Mouse (Mus musculus) forebrain, embryonic 11.5 days (tissue): Measurements from ENCODE around the gene Platr17. TPM values are rescaled to one million over a fixed set of nuclear protein-coding genes. Genes with fewer than 3 reads are reported as not detected.

ENCODE experiments used
- ATAC-seq: fragments of 200-750 bp; cut with Nextera tagmentation; replicated peaks from 2 replicates; pipeline ENCODE4 v1.8.0; 2017; ENCODE audit warnings: moderate TSS enrichment; ENCODE audit not compliant: low FRiP score
- DNase-seq: peaks from one replicate; pipeline ENCODE4 v3.0.0-alpha.2; 2017; ENCODE audit warnings: low spot score
- H3K27ac ChIP-seq: fragments of 300-500 bp; sonication (generic); 2 replicates; pipeline ENCODE4 v1.5.1; 2014; ENCODE audit warnings: low read depth, low read length
- H3K27me3 ChIP-seq: fragments of 300-500 bp; sonication (generic); 2 replicates; pipeline ENCODE4 v1.6.1; 2014; ENCODE audit warnings: mild to moderate bottlenecking, low read length, mixed read lengths; ENCODE audit not compliant: control insufficient read depth, insufficient read depth
- H3K36me3 ChIP-seq: fragments of 300-500 bp; sonication (generic); 2 replicates; pipeline ENCODE4 v1.6.1; 2014; ENCODE audit warnings: mild to moderate bottlenecking, low read length, moderate library complexity, mixed read lengths; ENCODE audit not compliant: control insufficient read depth, insufficient read depth
- H3K4me1 ChIP-seq: fragments of 300-500 bp; sonication (generic); replicated peaks from 2 replicates; pipeline ENCODE4 v1.6.1; 2014; ENCODE audit warnings: low read length, mixed read lengths; ENCODE audit not compliant: control insufficient read depth, insufficient read depth
- H3K4me2 ChIP-seq: fragments of 300-500 bp; sonication (generic); 2 replicates; pipeline ENCODE4 v1.6.1; 2014; ENCODE audit warnings: low read depth, mild to moderate bottlenecking, low read length, moderate library complexity, mixed read lengths; ENCODE audit not compliant: severe bottlenecking
- H3K4me3 ChIP-seq: fragments of 300-500 bp; sonication (generic); 2 replicates; pipeline ENCODE4 v1.5.1; 2014; ENCODE audit warnings: low read depth, low read length
- H3K9ac ChIP-seq: fragments of 300-500 bp; sonication (generic); 2 replicates; pipeline ENCODE4 v1.6.1; 2014; ENCODE audit warnings: low read length
- H3K9me3 ChIP-seq: fragments of 300-500 bp; sonication (generic); 2 replicates; pipeline ENCODE4 v1.6.1; 2016; ENCODE audit warnings: low read length, mixed read lengths; ENCODE audit not compliant: control insufficient read depth
- WGBS: fragments of 180-500 bp; shearing (Covaris S2); extraction: QIAGEN DNeasy Blood & Tissue Kit; methylation state at CpG from one replicate; pipeline ENCODE4 v1.1.7; 2014; 5-methylcytosine and 5-hydroxymethylcytosine counted together
- polyA plus RNA-seq: library from polyadenylated mRNA; unstranded; fragments of >200 nt; fragmentation: Nextera tagmentation; extraction: Ambion mirVana; gene quantifications from 2 replicates; pipeline ENCODE4 v1.2.1, GENCODE M21; 2014

The Platr17 gene
- polyA plus RNA-seq, 1 experiment from 2014 or later: 0.24 TPM

- H3K4me3 ChIP-seq: peak overlapping the region; percentile 83
- H3K9me3 ChIP-seq: no peaks in the 10 kb centered on the region
- peak overlapping the region; percentile 84 for H3K9ac ChIP-seq
- H3K4me2 ChIP-seq: peak overlapping the region; percentile 100
- ATAC-seq (peak; percentile 28; the same call in 1 of the 2 replicates), DNase-seq (no peak)
- under 1% methylated on average over 42 of the region's 45 CpGs for WGBS
- no peaks in the 10 kb centered on the region for H3K27me3 ChIP-seq
- H3K4me1 ChIP-seq: peaks cover 13% of the 10 kb centered on the region; the same call in 1 of the 2 replicates
- no peaks in the 10 kb centered on the region for H3K36me3 ChIP-seq
- peak overlapping the region; percentile 94 for H3K27ac ChIP-seq
Measured at GRCm38 (mm10) chr17:33930280-33931158, 25.6 kb downstream of the Platr17 start.

DNA sequence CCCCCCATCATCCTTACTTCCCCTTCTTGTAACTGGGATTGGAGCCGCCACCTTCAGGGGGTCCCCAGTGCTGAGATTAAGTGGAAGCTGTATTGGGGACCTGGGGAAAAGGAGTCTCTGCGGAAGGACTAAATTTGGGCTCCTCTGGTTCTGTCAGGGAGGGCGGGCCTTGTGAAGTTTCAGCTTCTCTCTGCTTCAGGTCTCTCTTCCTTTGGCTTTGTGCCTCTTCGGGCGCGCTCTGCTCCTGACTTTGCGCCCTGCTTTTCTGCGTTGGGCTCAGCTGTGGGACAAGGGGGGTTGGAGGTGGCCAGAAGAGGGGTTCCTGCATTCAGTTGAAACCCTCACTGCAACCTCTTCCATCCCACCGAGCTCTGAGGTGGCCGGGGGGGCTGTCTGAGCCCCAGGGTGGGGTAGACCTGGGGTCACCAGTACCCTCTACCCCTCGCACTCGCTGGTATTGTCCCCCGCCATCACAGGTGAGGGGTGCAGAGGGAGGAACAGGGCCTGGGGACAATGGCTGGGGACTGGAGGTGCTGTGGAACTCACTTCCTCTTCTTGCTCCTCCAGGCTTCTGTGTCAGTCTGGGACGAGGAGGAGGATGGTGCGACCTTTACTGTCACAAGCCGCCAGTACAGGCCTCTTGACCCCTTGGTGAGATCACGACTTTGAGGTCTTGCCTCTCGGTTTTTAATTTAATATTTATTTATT is 26.4 kb downstream of the Platr17 start:
- Histone ChIP-seq H3K9me3 (no peaks in the 10 kb centered on the region), H3K36me3 (no peaks in the 10 kb centered on the region), H3K4me3 (peak overlapping the region; percentile 83), H3K4me2 (peak overlapping the region; percentile 100), H3K27me3 (no peaks in the 10 kb centered on the region), H3K4me1 (peaks cover 13% of the 10 kb centered on the region; the same call in 1 of the 2 replicates), H3K9ac (peak overlapping the region; percentile 84; the same call in 1 of the 2 replicates), H3K27ac (no peak overlapping the region)
- ATAC-seq: no peak
- DNase-seq: no peak
- WGBS: 29% methylated on average over 18 of the region's 18 CpGs

- H3K4me2 ChIP-seq: no peak overlapping the region
- 92% methylated on average over 11 of the region's 11 CpGs for WGBS
- no peak for DNase-seq
- no peak overlapping the region for H3K27ac ChIP-seq
- no peak for ATAC-seq
- H3K4me3 ChIP-seq: no peak overlapping the region
- H3K36me3 ChIP-seq: no peaks in the 10 kb centered on the region
- H3K4me1 ChIP-seq: peaks cover 13% of the 10 kb centered on the region; the same call in 1 of the 2 replicates
- H3K9me3 ChIP-seq: no peaks in the 10 kb centered on the region
- no peak overlapping the region for H3K9ac ChIP-seq
- no peaks in the 10 kb centered on the region for H3K27me3 ChIP-seq
Measured at GRCm38 (mm10) chr17:33931947-33932346, 27.0 kb downstream of the Platr17 start.

- Histone ChIP-seq H3K27ac (no peak overlapping the region), H3K36me3 (no peaks in the 10 kb centered on the region), H3K9me3 (no peaks in the 10 kb centered on the region), H3K4me1 (peaks cover 13% of the 10 kb centered on the region; the same call in 1 of the 2 replicates), H3K4me3 (no peak overlapping the region), H3K4me2 (no peak overlapping the region), H3K27me3 (no peaks in the 10 kb centered on the region), H3K9ac (no peak overlapping the region)
- no peak for ATAC-seq
- DNase-seq: no peak
- 90% methylated on average over 14 of the region's 14 CpGs for WGBS
Measured at GRCm38 (mm10) chr17:33932448-33932847, 27.5 kb downstream of the Platr17 start.

GRCm38 (mm10) chr17:33932970-33933369 is 28.0 kb downstream of the Platr17 start:
- Histone ChIP-seq H3K27ac (no peak overlapping the region), H3K27me3 (no peaks in the 10 kb centered on the region), H3K9ac (no peak overlapping the region), H3K9me3 (no peaks in the 10 kb centered on the region), H3K4me3 (no peak overlapping the region), H3K36me3 (no peaks in the 10 kb centered on the region), H3K4me1 (peaks cover 13% of the 10 kb centered on the region; the same call in 1 of the 2 replicates), H3K4me2 (no peak overlapping the region)
- WGBS: 88% methylated on average over 15 of the region's 15 CpGs
- DNase-seq: no peak
- ATAC-seq: no peak

DNA sequence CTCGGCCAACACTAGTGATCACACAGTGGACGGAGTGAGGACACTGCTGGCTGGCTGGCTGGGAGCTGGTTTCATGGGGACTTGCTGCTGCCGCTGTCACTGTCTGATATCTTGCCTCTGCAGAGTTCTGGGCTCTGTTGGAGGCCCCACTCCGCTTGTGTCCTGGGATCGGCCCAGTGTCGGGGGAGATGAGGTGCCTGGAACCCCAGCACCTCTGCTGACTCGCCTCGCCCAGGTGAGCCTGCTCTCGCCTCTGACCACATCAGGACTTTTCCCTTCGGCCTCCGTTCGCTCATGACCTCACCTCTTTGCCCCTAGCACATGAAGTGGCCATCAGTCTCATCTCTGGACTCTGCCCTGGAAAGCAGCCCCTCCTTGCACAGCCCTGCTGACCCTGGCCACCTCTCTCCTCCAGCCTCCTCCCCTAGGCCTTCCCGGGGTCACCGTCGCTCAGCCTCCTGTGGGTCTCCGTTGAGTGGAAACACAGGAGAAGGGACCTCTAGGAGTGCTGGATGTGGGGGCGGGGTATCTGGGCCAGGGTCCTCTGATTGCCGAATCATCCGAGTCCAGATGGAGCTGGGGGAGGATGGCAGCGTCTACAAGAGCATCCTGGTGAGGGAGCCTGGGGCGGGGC is 30.6 kb downstream of the Platr17 start:
- H3K9ac ChIP-seq: no peak overlapping the region
- H3K36me3 ChIP-seq: no peaks in the 10 kb centered on the region
- no peak for ATAC-seq
- no peak for DNase-seq
- H3K4me1 ChIP-seq: peaks cover 11% of the 10 kb centered on the region
- H3K27ac ChIP-seq: no peak overlapping the region
- no peaks in the 10 kb centered on the region for H3K9me3 ChIP-seq
- H3K4me3 ChIP-seq: no peak overlapping the region
- 88% methylated on average over 21 of the region's 21 CpGs for WGBS
- no peaks in the 10 kb centered on the region for H3K27me3 ChIP-seq
- no peak overlapping the region for H3K4me2 ChIP-seq

DNA sequence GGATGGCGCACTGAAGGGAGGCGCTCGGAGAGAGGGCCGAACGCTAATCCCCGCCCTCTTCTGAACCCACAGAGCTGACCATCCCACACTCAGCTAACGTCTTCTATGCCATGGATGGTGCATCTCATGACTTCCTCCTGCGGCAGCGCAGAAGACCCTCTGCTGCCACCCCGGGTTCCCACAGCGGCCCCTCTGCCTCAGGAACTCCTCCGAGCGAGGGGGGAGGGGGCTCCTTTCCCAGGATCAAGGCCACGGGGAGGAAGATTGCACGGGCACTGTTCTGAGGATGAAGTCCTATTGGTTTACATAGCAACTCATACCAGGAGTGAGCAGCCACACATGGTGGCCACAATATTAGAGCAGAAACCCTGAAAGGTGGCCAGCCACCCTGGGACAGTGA is 32.1 kb downstream of the Platr17 start:
- Histone ChIP-seq H3K36me3 (no peaks in the 10 kb centered on the region), H3K9me3 (no peaks in the 10 kb centered on the region), H3K4me3 (no peak overlapping the region), H3K4me2 (no peak overlapping the region), H3K4me1 (peaks cover 8% of the 10 kb centered on the region), H3K9ac (no peak overlapping the region), H3K27ac (no peak overlapping the region), H3K27me3 (no peaks in the 10 kb centered on the region)
- WGBS: 89% methylated on average over 15 of the region's 15 CpGs
- no peak for DNase-seq
- no peak for ATAC-seq

DNA sequence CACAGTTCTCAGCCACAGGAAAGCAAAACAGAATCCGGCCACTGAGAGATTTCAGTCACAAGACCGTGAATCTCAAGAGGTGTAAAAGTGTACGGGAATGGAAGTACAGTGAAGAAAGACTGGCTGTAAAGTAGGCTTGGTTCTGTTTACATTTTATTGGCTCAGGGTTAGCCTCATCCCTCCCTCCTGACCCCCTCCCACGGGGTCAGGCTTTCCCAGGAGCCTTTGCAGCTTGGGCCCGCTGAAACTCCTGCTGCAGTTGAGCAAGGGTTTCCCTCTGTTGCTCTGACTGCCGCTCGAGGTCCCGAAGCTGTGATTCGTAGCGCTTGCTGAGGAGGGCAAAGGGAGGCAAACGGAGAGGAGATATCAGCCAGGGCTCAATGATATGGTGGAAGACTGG is 33.8 kb downstream of the Platr17 start:
- peaks cover 3% of the 10 kb centered on the region; the same call in 1 of the 2 replicates for H3K36me3 ChIP-seq
- WGBS: 88% methylated on average over 11 of the region's 11 CpGs

More for the DNA sequence above, 33.8 kb downstream of the Platr17 start:
- Histone ChIP-seq H3K4me2 (no peak overlapping the region), H3K4me3 (no peak overlapping the region), H3K9ac (no peak overlapping the region), H3K9me3 (no peaks in the 10 kb centered on the region), H3K27me3 (no peaks in the 10 kb centered on the region), H3K4me1 (peaks cover 8% of the 10 kb centered on the region), H3K27ac (no peak overlapping the region)
- ATAC-seq (no peak), DNase-seq (no peak)
